Mouse (Mus musculus) bone marrow macrophage, adult 2 months (primary cell): Measurements from ENCODE around the gene Umad1.

Source experiments
- CTCF ChIP-seq: IDR thresholded peaks from 2 replicates; pipeline ENCODE4 v1.5.1; 2012; ENCODE audit warnings: low read depth, mild to moderate bottlenecking, low read length, moderate library complexity
- POLR2A ChIP-seq: IDR thresholded peaks from 2 replicates; pipeline ENCODE4 v1.6.1; 2012; ENCODE audit warnings: mild to moderate bottlenecking, low read depth, low read length, borderline replicate concordance

- TF ChIP-seq CTCF: no peak
- TF ChIP-seq POLR2A: no peak
These were observed 182.7 kb downstream of the Umad1 start for GRCm38 (mm10) chr6:8441814-8442213.
